Mouse (Mus musculus) embryonic facial prominence, embryonic 15.5 days (tissue): ENCODE measurements around the gene Adtrp. TPM values are rescaled to one million over a fixed set of nuclear protein-coding genes. Genes with fewer than 3 reads are reported as not detected.

Source experiments
- ATAC-seq: fragments of 200-750 bp; cut with Nextera tagmentation; 2 replicates; pipeline ENCODE4 v1.8.0; 2017; ENCODE audit warnings: low read depth, moderate TSS enrichment; ENCODE audit not compliant: insufficient number of reproducible peaks, low FRiP score, low TSS enrichment
- H3K27ac ChIP-seq: fragments of 300-500 bp; sonication (generic); replicated peaks from 2 replicates; pipeline ENCODE4 v1.5.1; 2015; ENCODE audit warnings: mild to moderate bottlenecking, inconsistent platforms
- H3K27me3 ChIP-seq: fragments of 300-500 bp; sonication (generic); 2 replicates; pipeline ENCODE4 v1.6.1; 2015; ENCODE audit warnings: inconsistent platforms
- H3K36me3 ChIP-seq: fragments of 300-500 bp; sonication (generic); 2 replicates; pipeline ENCODE4 v1.6.1; 2015; ENCODE audit warnings: mild to moderate bottlenecking, inconsistent platforms
- H3K4me1 ChIP-seq: fragments of 300-500 bp; sonication (generic); 2 replicates; pipeline ENCODE4 v1.6.1; 2015; ENCODE audit warnings: inconsistent platforms
- H3K4me2 ChIP-seq: fragments of 300-500 bp; sonication (generic); replicated peaks from 2 replicates; pipeline ENCODE4 v1.6.1; 2015; ENCODE audit warnings: mild to moderate bottlenecking, inconsistent platforms
- H3K4me3 ChIP-seq: fragments of 300-500 bp; sonication (generic); replicated peaks from 2 replicates; pipeline ENCODE4 v1.5.1; 2015; ENCODE audit warnings: mild to moderate bottlenecking, inconsistent platforms
- H3K9ac ChIP-seq: fragments of 300-500 bp; sonication (generic); 2 replicates; pipeline ENCODE4 v1.6.1; 2015; ENCODE audit warnings: inconsistent platforms
- H3K9me3 ChIP-seq: fragments of 300-500 bp; sonication (generic); replicated peaks from 2 replicates; pipeline ENCODE4 v1.6.1; 2016; ENCODE audit warnings: inconsistent platforms
- WGBS: fragments of 180-500 bp; shearing (Covaris S2); methylation state at CpG from one replicate; pipeline ENCODE4 v1.1.7; 2015; 5-methylcytosine and 5-hydroxymethylcytosine counted together
- polyA plus RNA-seq: library from polyadenylated mRNA; unstranded; fragments of >200 nt; fragmentation: Nextera tagmentation; extraction: Ambion mirVana; gene quantifications from 2 replicates; pipeline ENCODE4 v1.2.1, GENCODE M21; 2015

Adtrp gene
- polyA plus RNA-seq, 1 experiment from 2014 or later, result 7.6 TPM

GRCm38 (mm10) chr13:41865575-41865974 is 18.1 kb upstream of the Adtrp start:
- H3K36me3 ChIP-seq, result no peaks in the 10 kb centered on the region

GRCm38 (mm10) chr13:41865071-41865470 is 17.6 kb upstream of the Adtrp start:
- no peak for ATAC-seq
- 39% methylated on average over 5 of the region's 5 CpGs for whole genome bisulfite sequencing
- no peaks in the 10 kb centered on the region for H3K36me3 ChIP-seq
- H3K27ac ChIP-seq, result no peak overlapping the region
- H3K4me3 ChIP-seq, result no peak overlapping the region
- no peak overlapping the region for H3K9ac ChIP-seq
- H3K4me1 ChIP-seq, result no peaks in the 10 kb centered on the region
- no peak overlapping the region for H3K4me2 ChIP-seq
- no peaks in the 10 kb centered on the region for H3K9me3 ChIP-seq
- no peaks in the 10 kb centered on the region for H3K27me3 ChIP-seq

More at GRCm38 (mm10) chr13:41865575-41865974, 18.1 kb upstream of the Adtrp start:
- no peak overlapping the region for H3K27ac ChIP-seq
- no peak overlapping the region for H3K4me2 ChIP-seq
- ATAC-seq, result no peak
- no peaks in the 10 kb centered on the region for H3K4me1 ChIP-seq
- no peaks in the 10 kb centered on the region for H3K9me3 ChIP-seq
- WGBS, result 71% methylated on average over 6 of the region's 6 CpGs
- H3K27me3 ChIP-seq, result no peaks in the 10 kb centered on the region
- no peak overlapping the region for H3K9ac ChIP-seq
- H3K4me3 ChIP-seq, result no peak overlapping the region

DNA sequence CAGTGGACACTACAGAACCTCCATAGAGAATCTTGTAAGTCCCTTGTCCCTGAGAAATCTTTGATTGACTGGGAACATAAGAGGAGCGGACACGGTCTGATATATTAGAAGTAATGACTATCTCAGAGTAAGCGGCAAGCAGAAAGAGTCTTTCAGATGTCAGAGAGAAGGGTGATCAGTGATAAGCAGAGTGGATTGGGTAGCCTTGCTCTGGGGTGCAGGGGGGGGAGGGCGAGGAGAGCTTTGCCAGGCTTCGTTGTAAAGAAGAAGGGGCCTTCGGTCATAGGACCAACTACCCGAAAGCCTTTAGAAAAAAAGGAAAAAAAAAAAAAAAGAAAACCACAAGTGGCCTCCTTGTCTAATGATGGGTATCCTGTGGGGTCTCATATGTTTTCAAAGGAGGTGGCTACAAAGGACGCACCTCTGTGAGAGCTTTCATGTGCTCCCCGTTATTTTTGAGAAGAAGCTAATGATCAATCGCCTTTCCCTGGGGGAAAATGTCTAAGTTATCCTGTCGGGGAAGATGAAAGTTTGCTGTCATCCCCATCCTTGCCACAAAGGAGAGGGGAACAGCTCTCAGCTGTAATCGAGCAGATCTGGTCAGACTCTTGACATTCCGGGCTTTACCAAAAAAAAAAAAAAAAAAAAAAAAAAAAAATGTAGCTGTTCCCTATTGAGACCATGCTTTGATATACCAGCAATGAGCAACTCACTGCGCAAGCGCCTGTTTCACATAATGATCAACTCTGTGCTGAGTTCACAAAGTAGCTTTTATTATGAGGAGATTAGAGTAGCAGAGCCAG is 13.3 kb upstream of the Adtrp start:
- H3K27ac ChIP-seq, result no peak overlapping the region
- WGBS, result 67% methylated on average over 15 of the region's 15 CpGs
- peaks cover 5% of the 10 kb centered on the region; the same call in 1 of the 2 replicates for H3K4me1 ChIP-seq
- no peak overlapping the region for H3K9ac ChIP-seq
- H3K4me3 ChIP-seq, result no peak overlapping the region
- H3K9me3 ChIP-seq, result no peaks in the 10 kb centered on the region
- no peaks in the 10 kb centered on the region for H3K27me3 ChIP-seq
- no peak overlapping the region for H3K4me2 ChIP-seq
- no peaks in the 10 kb centered on the region for H3K36me3 ChIP-seq
- no peak for ATAC-seq

- no peak overlapping the region for H3K9ac ChIP-seq
- WGBS, result 66% methylated on average over 13 of the region's 13 CpGs
- no peaks in the 10 kb centered on the region for H3K9me3 ChIP-seq
- no peak overlapping the region for H3K4me2 ChIP-seq
- H3K4me1 ChIP-seq, result peaks cover 5% of the 10 kb centered on the region; the same call in 1 of the 2 replicates
- no peaks in the 10 kb centered on the region for H3K27me3 ChIP-seq
- no peak for ATAC-seq
- H3K27ac ChIP-seq, result no peak overlapping the region
- H3K36me3 ChIP-seq, result no peaks in the 10 kb centered on the region
- H3K4me3 ChIP-seq, result no peak overlapping the region
These were observed 8.0 kb upstream of the Adtrp start for GRCm38 (mm10) chr13:41855206-41856185.

- Histone ChIP-seq H3K36me3 (no peaks in the 10 kb centered on the region), H3K4me2 (no peak overlapping the region), H3K27me3 (no peaks in the 10 kb centered on the region), H3K27ac (no peak overlapping the region), H3K9me3 (no peaks in the 10 kb centered on the region), H3K9ac (no peak overlapping the region), H3K4me1 (peaks cover under 1% of the 10 kb centered on the region; the same call in 1 of the 2 replicates), H3K4me3 (no peak overlapping the region)
- 43% methylated on average over 3 of the region's 3 CpGs for WGBS
- no peak for ATAC-seq
These were observed 3.4 kb upstream of the Adtrp start for GRCm38 (mm10) chr13:41850727-41851378.

DNA sequence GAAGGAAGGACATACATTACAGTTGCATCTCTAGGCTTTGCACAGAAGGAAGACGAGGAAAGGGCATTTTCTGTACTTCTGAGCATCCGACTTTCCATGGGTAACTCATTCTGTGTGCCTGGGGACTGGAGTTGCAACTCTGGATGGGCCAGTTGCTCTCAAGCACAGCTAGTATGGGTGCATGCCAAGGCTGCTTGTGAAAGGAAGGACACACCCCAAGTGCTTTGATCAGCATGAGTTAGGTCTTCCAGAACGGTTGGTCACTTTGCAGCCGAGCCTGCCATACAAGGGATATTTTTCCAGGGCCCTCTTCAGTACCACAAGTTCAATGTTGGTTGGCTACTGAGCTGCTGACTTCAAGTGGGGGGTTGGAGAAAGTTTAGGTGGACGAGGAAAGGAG is 968 bp downstream of the Adtrp start:
- Histone ChIP-seq H3K27ac (no peak overlapping the region), H3K27me3 (no peaks in the 10 kb centered on the region), H3K4me2 (no peak overlapping the region), H3K4me3 (no peak overlapping the region), H3K4me1 (no peaks in the 10 kb centered on the region; the same call in 1 of the 2 replicates), H3K9me3 (no peaks in the 10 kb centered on the region), H3K36me3 (no peaks in the 10 kb centered on the region), H3K9ac (no peak overlapping the region)
- WGBS, result 54% methylated on average over 5 of the region's 5 CpGs
- no peak for ATAC-seq

DNA sequence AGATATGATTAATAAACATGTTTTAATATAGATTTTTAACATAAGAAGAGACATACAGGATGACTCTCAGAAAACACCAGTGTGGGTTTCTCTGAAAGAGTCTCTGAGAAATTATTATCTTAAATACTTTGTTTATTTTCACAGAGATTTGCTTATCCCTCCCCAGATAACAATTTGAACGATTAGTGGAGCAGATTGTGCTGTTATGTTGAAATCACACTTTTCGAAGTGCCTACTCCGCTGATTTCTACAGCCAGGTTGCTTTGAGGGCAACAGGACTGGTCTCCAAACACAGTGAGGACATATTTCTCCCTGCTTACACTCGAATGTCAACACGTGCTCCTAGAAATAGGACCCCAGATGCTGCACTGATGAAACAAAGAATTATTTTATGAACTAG is 2.5 kb downstream of the Adtrp start:
- Histone ChIP-seq H3K9ac (no peak overlapping the region), H3K4me1 (no peaks in the 10 kb centered on the region), H3K36me3 (no peaks in the 10 kb centered on the region), H3K4me2 (no peak overlapping the region), H3K4me3 (no peak overlapping the region), H3K27me3 (no peaks in the 10 kb centered on the region), H3K9me3 (no peaks in the 10 kb centered on the region), H3K27ac (no peak overlapping the region)
- WGBS, result 83% methylated on average over 5 of the region's 5 CpGs
- no peak for ATAC-seq

DNA sequence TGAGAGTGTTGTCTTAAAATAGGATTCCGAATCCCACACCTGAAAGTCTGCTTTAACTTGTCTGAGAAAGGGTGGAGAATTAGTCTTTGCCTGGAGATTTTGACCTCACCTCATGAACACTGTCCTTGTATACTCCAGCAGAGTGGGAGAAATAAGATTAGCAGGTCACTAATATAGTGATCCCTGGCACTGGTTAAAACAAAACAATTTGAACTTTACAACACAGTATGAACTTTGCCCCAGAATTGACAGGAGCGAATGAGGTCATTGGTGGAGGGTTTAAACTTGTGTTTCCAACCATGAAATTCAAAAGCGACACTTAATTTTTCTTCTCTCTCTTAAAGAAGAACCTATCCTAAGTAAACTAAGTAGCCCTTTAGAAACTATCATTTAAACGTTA is 3.4 kb downstream of the Adtrp start:
- no peak overlapping the region for H3K27ac ChIP-seq
- no peak overlapping the region for H3K4me3 ChIP-seq
- H3K4me1 ChIP-seq, result no peaks in the 10 kb centered on the region
- no peak overlapping the region for H3K9ac ChIP-seq
- no peaks in the 10 kb centered on the region for H3K27me3 ChIP-seq
- no peak for ATAC-seq
- 74% methylated on average over 4 of the region's 4 CpGs for WGBS
- H3K9me3 ChIP-seq, result no peaks in the 10 kb centered on the region
- H3K4me2 ChIP-seq, result no peak overlapping the region
- H3K36me3 ChIP-seq, result no peaks in the 10 kb centered on the region

- H3K9ac ChIP-seq, result no peak overlapping the region
- no peaks in the 10 kb centered on the region for H3K36me3 ChIP-seq
- H3K27me3 ChIP-seq, result no peaks in the 10 kb centered on the region
- no peak overlapping the region for H3K27ac ChIP-seq
- H3K9me3 ChIP-seq, result no peaks in the 10 kb centered on the region
- no peak overlapping the region for H3K4me2 ChIP-seq
- no peak for ATAC-seq
- WGBS, result 86% methylated on average over 8 of the region's 8 CpGs
- no peaks in the 10 kb centered on the region for H3K4me1 ChIP-seq
- no peak overlapping the region for H3K4me3 ChIP-seq
These were observed 13.8 kb downstream of the Adtrp start for GRCm38 (mm10) chr13:41833614-41834139.

GRCm38 (mm10) chr13:41828296-41828754 is 19.2 kb downstream of the Adtrp start:
- Histone ChIP-seq H3K27me3 (no peaks in the 10 kb centered on the region), H3K4me3 (no peak overlapping the region), H3K4me2 (no peak overlapping the region), H3K27ac (no peak overlapping the region), H3K4me1 (no peaks in the 10 kb centered on the region), H3K9me3 (no peaks in the 10 kb centered on the region), H3K9ac (no peak overlapping the region), H3K36me3 (no peaks in the 10 kb centered on the region)
- 82% methylated on average over 8 of the region's 8 CpGs for WGBS
- ATAC-seq, result no peak

DNA sequence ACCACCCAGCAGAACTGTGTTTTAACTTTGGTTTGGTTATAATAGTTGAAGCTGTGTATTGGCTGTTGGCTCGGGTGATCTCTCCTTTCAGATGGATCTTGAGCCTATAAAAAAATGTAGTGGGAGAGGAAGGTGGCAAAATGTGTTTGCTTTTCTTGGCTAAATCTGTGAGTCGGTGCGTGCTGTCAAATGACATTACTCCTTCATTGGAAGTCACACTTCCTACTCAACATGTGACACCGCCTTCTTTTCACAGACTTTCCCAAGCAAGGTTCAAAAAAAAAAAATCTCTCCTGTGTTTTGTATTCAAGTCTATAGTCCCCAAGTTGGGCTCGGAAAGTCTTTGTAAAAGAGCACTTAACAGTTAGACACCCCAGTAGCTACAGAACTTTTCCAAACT is 19.9 kb downstream of the Adtrp start:
- H3K36me3 ChIP-seq, result no peaks in the 10 kb centered on the region
- H3K27ac ChIP-seq, result no peak overlapping the region
- no peak for ATAC-seq
- no peaks in the 10 kb centered on the region for H3K4me1 ChIP-seq
- no peak overlapping the region for H3K4me2 ChIP-seq
- no peak overlapping the region for H3K4me3 ChIP-seq
- 82% methylated on average over 5 of the region's 5 CpGs for WGBS
- H3K27me3 ChIP-seq, result no peaks in the 10 kb centered on the region
- no peak overlapping the region for H3K9ac ChIP-seq
- H3K9me3 ChIP-seq, result no peaks in the 10 kb centered on the region
